Mouse (Mus musculus) MEL (cell line): ENCODE data around the gene Atp6v1a. TPM values are rescaled to one million over a fixed set of nuclear protein-coding genes. Genes with fewer than 3 reads are reported as not detected.

Source experiments
- DNase-seq: peaks from one replicate; pipeline ENCODE4 v3.0.0; 2011; ENCODE audit warnings: low read depth, low spot score
- H3K27ac ChIP-seq: 2 replicates; pipeline ENCODE4 v1.5.1; 2012; ENCODE audit warnings: low read depth, mild to moderate bottlenecking, control low read depth, low read length, moderate library complexity; ENCODE audit not compliant: control insufficient read depth
- H3K27me3 ChIP-seq, 2 experiments: fragments of 150-350 bp in 1 of 2; sonication (generic) in 1 of 2; 2 replicates each; pipeline ENCODE4 v1.6.1; 2012; ENCODE audit warnings: low read length in 2 of 2, mild to moderate bottlenecking in 2 of 2, improper control_type of control experiment in 1 of 2, moderate library complexity in 1 of 2; ENCODE audit not compliant: insufficient read depth in 2 of 2, control insufficient read depth in 1 of 2
- H3K36me3 ChIP-seq, 2 experiments: 2 replicates each; pipeline ENCODE4 v1.6.1; 2012 to 2014; ENCODE audit warnings: low read length in 2 of 2, improper control_type of control experiment in 1 of 2, inconsistent platforms in 1 of 2, mild to moderate bottlenecking in 1 of 2; ENCODE audit not compliant: insufficient read depth in 2 of 2, control insufficient read depth in 1 of 2
- H3K4me1 ChIP-seq, 2 experiments: fragments of 150-350 bp in 1 of 2; sonication (generic) in 1 of 2; 2 replicates each; pipeline ENCODE4 v1.6.1; 2012; ENCODE audit warnings: low read length in 2 of 2, improper control_type of control experiment in 1 of 2, mild to moderate bottlenecking in 1 of 2; ENCODE audit not compliant: insufficient read depth in 2 of 2, control insufficient read depth in 1 of 2
- H3K4me3 ChIP-seq, 2 experiments: fragments of 150-350 bp in 1 of 2; sonication (generic) in 1 of 2; 2 replicates each; pipeline ENCODE4 v1.5.1; 2012; ENCODE audit warnings: low read depth in 2 of 2, low read length in 2 of 2, mild to moderate bottlenecking in 2 of 2, moderate library complexity in 2 of 2, control low read depth in 1 of 2, improper control_type of control experiment in 1 of 2; ENCODE audit not compliant: control insufficient read depth in 1 of 2, insufficient read depth in 1 of 2
- H3K79me2 ChIP-seq: 2 replicates; pipeline ENCODE4 v1.6.1; 2012; ENCODE audit warnings: mild to moderate bottlenecking, low read length, moderate library complexity; ENCODE audit not compliant: control insufficient read depth, poor library complexity, insufficient read depth
- H3K9ac ChIP-seq: 2 replicates; pipeline ENCODE4 v1.6.1; 2012; ENCODE audit warnings: low read depth, mild to moderate bottlenecking, control low read depth, low read length, moderate library complexity; ENCODE audit not compliant: control insufficient read depth, poor library complexity, severe bottlenecking
- H3K9me3 ChIP-seq: fragments of 150-350 bp; sonication (generic); replicated peaks from 2 replicates; pipeline ENCODE4 v1.6.1; 2012; ENCODE audit warnings: mild to moderate bottlenecking, low read length, improper control_type of control experiment, moderate library complexity; ENCODE audit not compliant: insufficient read depth
- BHLHE40 ChIP-seq: IDR thresholded peaks from 2 replicates; pipeline ENCODE4 v1.6.1; 2012; ENCODE audit warnings: low read depth, mild to moderate bottlenecking, inconsistent platforms, low read length, improper control_type of control experiment, borderline replicate concordance
- EP300 ChIP-seq, 2 experiments: IDR thresholded peaks; 2 replicates each; pipeline ENCODE4 v1.6.1; 2011; ENCODE audit warnings: improper control_type of control experiment in 2 of 2, low read length in 2 of 2, low read depth in 1 of 2, mild to moderate bottlenecking in 1 of 2
- ETS1 ChIP-seq: IDR thresholded peaks from 2 replicates; pipeline ENCODE4 v1.6.1; 2012; ENCODE audit warnings: low read depth, mild to moderate bottlenecking, inconsistent platforms, low read length, improper control_type of control experiment, moderate library complexity
- MAZ ChIP-seq: IDR thresholded peaks from 2 replicates; pipeline ENCODE4 v1.6.1; 2012; ENCODE audit warnings: low read depth, mild to moderate bottlenecking, inconsistent platforms, low read length, improper control_type of control experiment
- MEF2A ChIP-seq: IDR thresholded peaks from 2 replicates; pipeline ENCODE4 v1.6.1; 2014; ENCODE audit warnings: low read depth, mild to moderate bottlenecking, inconsistent platforms, low read length, improper control_type of control experiment; ENCODE audit not compliant: poor library complexity, insufficient replicate concordance, severe bottlenecking; ENCODE audit errors: extremely low read depth
- POLR2AphosphoS2 ChIP-seq: IDR thresholded peaks from 2 replicates; pipeline ENCODE4 v1.6.1; 2011; ENCODE audit warnings: low read length, improper control_type of control experiment
- RCOR1 ChIP-seq: IDR thresholded peaks from 2 replicates; pipeline ENCODE4 v1.6.1; 2012; ENCODE audit warnings: low read depth, mild to moderate bottlenecking, inconsistent platforms, low read length, improper control_type of control experiment
- SIN3A ChIP-seq: IDR thresholded peaks from 2 replicates; pipeline ENCODE4 v1.6.1; 2012; ENCODE audit warnings: low read length, improper control_type of control experiment, inconsistent platforms
- TBP ChIP-seq: IDR thresholded peaks from 2 replicates; pipeline ENCODE4 v1.8.0; 2011; ENCODE audit warnings: low read depth, low read length, improper control_type of control experiment
- TCF12 ChIP-seq: IDR thresholded peaks from 2 replicates; pipeline ENCODE4 v1.6.1; 2014; ENCODE audit warnings: low read depth, mild to moderate bottlenecking, inconsistent platforms, low read length, improper control_type of control experiment, moderate library complexity
- UBTF ChIP-seq: IDR thresholded peaks from 2 replicates; pipeline ENCODE4 v1.6.1; 2012; ENCODE audit warnings: low read depth, mild to moderate bottlenecking, inconsistent platforms, low read length, improper control_type of control experiment, moderate library complexity, borderline replicate concordance; ENCODE audit not compliant: insufficient read depth
- USF1 ChIP-seq: IDR thresholded peaks from 2 replicates; pipeline ENCODE4 v1.6.1; 2014; ENCODE audit warnings: low read depth, mild to moderate bottlenecking, inconsistent platforms, low read length, improper control_type of control experiment, moderate library complexity
- USF2 ChIP-seq, 2 experiments: IDR thresholded peaks; 2 replicates each; pipeline ENCODE4 v1.6.1; 2011 to 2012; ENCODE audit warnings: improper control_type of control experiment in 2 of 2, low read length in 2 of 2, borderline replicate concordance in 1 of 2, inconsistent platforms in 1 of 2, low read depth in 1 of 2, mild to moderate bottlenecking in 1 of 2; ENCODE audit not compliant: insufficient read depth in 1 of 2
- ZKSCAN1 ChIP-seq: IDR thresholded peaks from 2 replicates; pipeline ENCODE4 v1.6.1; 2012; ENCODE audit warnings: low read depth, mild to moderate bottlenecking, inconsistent platforms, low read length, improper control_type of control experiment, moderate library complexity
- ZMIZ1 ChIP-seq: IDR thresholded peaks from 2 replicates; pipeline ENCODE4 v1.6.1; 2012; ENCODE audit warnings: low read depth, mild to moderate bottlenecking, inconsistent platforms, low read length, improper control_type of control experiment, moderate library complexity
- polyA plus RNA-seq, 2 experiments: library from polyadenylated mRNA; stranded (reverse) in 1 of 2; unstranded in 1 of 2; fragments of >175 nt in 1 of 2; fragments of >200 nt in 1 of 2; gene quantifications; 2 replicates each; pipeline versions ENCODE4 v1.2.1 to v1.2.4; 2012; ENCODE audit warnings: low replicate concordance in 2 of 2, low read depth in 1 of 2; ENCODE audit not compliant: insufficient read length in 2 of 2, insufficient read depth in 1 of 2, missing spikeins in 1 of 2
- total RNA-seq: library from RNA; depleted of rRNA; stranded (reverse); fragments of 300-350 nt; gene quantifications from 2 replicates; pipeline ENCODE4 v1.2.3, GENCODE M21; 2012

Gene Atp6v1a
- total and polyA plus RNA-seq, 3 experiments, result 34.9 to 38.5 TPM; not detected in 1

- TF ChIP-seq USF2 (IDR thresholded peaks at IDR 0.05; ENCODE audit: borderline replicate concordance in 1 of 2, insufficient read depth in 1 of 2, low read depth in 1 of 2, low read length in 2 of 2) (no peak), BHLHE40 (no peak), USF1 (no peak), MAZ (no peak), TCF12 (no peak), ETS1 (no peak), POLR2AphosphoS2 (no peak), ZMIZ1 (no peak), MEF2A (no peak), SIN3A (no peak), EP300 (IDR thresholded peaks at IDR 0.05; ENCODE audit: low read depth in 1 of 2, low read length in 2 of 2) (no peak), ZKSCAN1 (no peak), UBTF (no peak), TBP (no peak)
- no peak overlapping the region for H3K9ac ChIP-seq
- H3K27me3 ChIP-seq, result no peaks in the 10 kb centered on the region
- H3K27ac ChIP-seq, result no peak overlapping the region
- no peak for DNase-seq
- peaks cover 2% of the 10 kb centered on the region in 2 experiments; a peak in 1 of 4 replicates for H3K4me1 ChIP-seq
- no peaks in the 10 kb centered on the region for H3K79me2 ChIP-seq
- H3K9me3 ChIP-seq, result no peaks in the 10 kb centered on the region
- H3K36me3 ChIP-seq, result peaks cover 0 to 3% of the 10 kb centered on the region in 2 experiments; a peak in 2 of 4 replicates
- no peak overlapping the region for H3K4me3 ChIP-seq
Observed at GRCm38 (mm10) chr16:44122122-44122521, 17.4 kb downstream of the Atp6v1a start.

- H3K27ac ChIP-seq, result no peak overlapping the region
- no peak for DNase-seq
- no peak overlapping the region for H3K4me3 ChIP-seq
- H3K79me2 ChIP-seq, result no peaks in the 10 kb centered on the region
- no peak overlapping the region for H3K9ac ChIP-seq
- H3K9me3 ChIP-seq, result no peaks in the 10 kb centered on the region
- H3K4me1 ChIP-seq, result no peaks in the 10 kb centered on the region
- H3K36me3 ChIP-seq, result no peaks in the 10 kb centered on the region; a peak in 1 of 4 replicates
- H3K27me3 ChIP-seq, result no peaks in the 10 kb centered on the region
- no peak for TF ChIP-seq RCOR1
- TF ChIP-seq USF1, result peak; percentile 25; the same call in 1 of the 2 replicates
Observed at GRCm38 (mm10) chr16:44119753-44120501, 19.6 kb downstream of the Atp6v1a start.
